Mouse (Mus musculus) B cell, adult (primary cell): Measurements from ENCODE around the gene Slco1a4. TPM values are rescaled to one million over a fixed set of nuclear protein-coding genes. Genes with fewer than 3 reads are reported as not detected.

Source experiments
- total RNA-seq: library from RNA; stranded (reverse); gene quantifications from 4 replicates; pipeline ENCODE4 v1.2.4, GENCODE M21; 2023; ENCODE audit not compliant: inconsistent age

Slco1a4 gene
- not detected in 4 replicates for total RNA-seq

GRCm38 (mm10) chr6:141856085-141856484 is at the start of gene Slco1a4:
TSS of gene Slco1a4 (minus strand) at chr6:141856199.

GRCm38 (mm10) chr6:141773710-141774109 is 82.3 kb downstream of the Slco1a4 start, which contains the start of gene Gm5724:
TSS of gene Gm5724 (minus strand) at chr6:141773810.

Other genes with a start within 250 kb of the Slco1a4 start
- gene Slco1b2, start 226.7 kb downstream of the Slco1a4 start, total RNA-seq = not detected in 4 replicates
- not detected in 4 replicates for gene Gm5724, start 82.4 kb downstream of the Slco1a4 start, total RNA-seq
- gene Slco1a1, start 90.8 kb upstream of the Slco1a4 start, total RNA-seq = not detected in 4 replicates
- gene Gm6614, start 155.2 kb upstream of the Slco1a4 start, total RNA-seq = not detected in 4 replicates